Mouse (Mus musculus): ENCODE data around the gene Tspan18. TPM values are rescaled to one million over a fixed set of nuclear protein-coding genes. Genes with fewer than 3 reads are reported as not detected.

The Tspan18 gene
- polyA plus RNA-seq, 1 experiment from 2014 or later = 54.1 TPM

GRCm38 (mm10) chr2:93331121-93331520 lies 3.2 kb downstream of the Tspan18 start:
- no peaks in the 10 kb centered on the region for H3K36me3 ChIP-seq (ENCODE audit: control insufficient read depth, insufficient read depth, low read length)
- H3K9me3 ChIP-seq (ENCODE audit: control insufficient read depth, low read length) = no peaks in the 10 kb centered on the region
- 87% methylated on average over 6 of the region's 6 CpGs for WGBS
- peaks cover 5% of the 10 kb centered on the region for H3K4me1 ChIP-seq (replicated peaks; ENCODE audit: control insufficient read depth, insufficient read depth, low read length)
- H3K4me3 ChIP-seq (ENCODE audit: low read depth, low read length) = no peak overlapping the region
- H3K4me2 ChIP-seq (ENCODE audit: low read depth, low read length, severe bottlenecking) = no peak overlapping the region
- ATAC-seq (replicated peaks; ENCODE audit: low FRiP score) (no peak), DNase-seq (ENCODE audit: low spot score) (no peak)
- H3K9ac ChIP-seq (ENCODE audit: low read length) = no peak overlapping the region
- H3K27ac ChIP-seq (ENCODE audit: low read depth, low read length) = no peak overlapping the region
- H3K27me3 ChIP-seq (ENCODE audit: control insufficient read depth, insufficient read depth, low read length) = no peaks in the 10 kb centered on the region

- H3K4me1 ChIP-seq (replicated peaks; ENCODE audit: control insufficient read depth, insufficient read depth, low read length) = peaks cover 4% of the 10 kb centered on the region; the same call in 1 of the 2 replicates
- H3K36me3 ChIP-seq (ENCODE audit: control insufficient read depth, insufficient read depth, low read length) = no peaks in the 10 kb centered on the region
Observed at GRCm38 (mm10) chr2:93329120-93329519, 5.2 kb downstream of the Tspan18 start.

GRCm38 (mm10) chr2:93327915-93328555 lies 6.3 kb downstream of the Tspan18 start:
- Histone ChIP-seq H3K4me1 (replicated peaks; ENCODE audit: control insufficient read depth, insufficient read depth, low read length) (peaks cover 4% of the 10 kb centered on the region; the same call in 1 of the 2 replicates), H3K27ac (ENCODE audit: low read depth, low read length) (no peak overlapping the region), H3K9me3 (ENCODE audit: control insufficient read depth, low read length) (no peaks in the 10 kb centered on the region), H3K36me3 (ENCODE audit: control insufficient read depth, insufficient read depth, low read length) (no peaks in the 10 kb centered on the region; the same call in 1 of the 2 replicates), H3K4me3 (ENCODE audit: low read depth, low read length) (no peak overlapping the region), H3K27me3 (ENCODE audit: control insufficient read depth, insufficient read depth, low read length) (no peaks in the 10 kb centered on the region), H3K4me2 (ENCODE audit: low read depth, low read length, severe bottlenecking) (no peak overlapping the region), H3K9ac (ENCODE audit: low read length) (no peak overlapping the region)
- 85% methylated on average over 7 of the region's 7 CpGs for WGBS
- DNase-seq (ENCODE audit: low spot score) (no peak), ATAC-seq (replicated peaks; ENCODE audit: low FRiP score) (no peak)

More at GRCm38 (mm10) chr2:93329120-93329519, 5.2 kb downstream of the Tspan18 start:
- WGBS = 94% methylated on average over 4 of the region's 4 CpGs
- Histone ChIP-seq H3K4me2 (ENCODE audit: low read depth, low read length, severe bottlenecking) (no peak overlapping the region), H3K9me3 (ENCODE audit: control insufficient read depth, low read length) (no peaks in the 10 kb centered on the region), H3K27ac (ENCODE audit: low read depth, low read length) (no peak overlapping the region), H3K4me3 (ENCODE audit: low read depth, low read length) (no peak overlapping the region), H3K9ac (ENCODE audit: low read length) (no peak overlapping the region), H3K27me3 (ENCODE audit: control insufficient read depth, insufficient read depth, low read length) (no peaks in the 10 kb centered on the region)
- ATAC-seq (replicated peaks; ENCODE audit: low FRiP score) (no peak), DNase-seq (ENCODE audit: low spot score) (no peak)

GRCm38 (mm10) chr2:93324681-93325080 lies 9.6 kb downstream of the Tspan18 start:
- H3K27ac ChIP-seq (ENCODE audit: low read depth, low read length) = no peak overlapping the region
- H3K27me3 ChIP-seq (ENCODE audit: control insufficient read depth, insufficient read depth, low read length) = no peaks in the 10 kb centered on the region
- no peak for ATAC-seq (replicated peaks; ENCODE audit: low FRiP score)
- H3K4me3 ChIP-seq (ENCODE audit: low read depth, low read length) = no peak overlapping the region
- no peaks in the 10 kb centered on the region for H3K9me3 ChIP-seq (ENCODE audit: control insufficient read depth, low read length)
- no peak for DNase-seq (ENCODE audit: low spot score)
- 56% methylated on average over 7 of the region's 7 CpGs for WGBS
- no peaks in the 10 kb centered on the region; the same call in 1 of the 2 replicates for H3K36me3 ChIP-seq (ENCODE audit: control insufficient read depth, insufficient read depth, low read length)
- no peak overlapping the region for H3K9ac ChIP-seq (ENCODE audit: low read length)
- no peak overlapping the region for H3K4me2 ChIP-seq (ENCODE audit: low read depth, low read length, severe bottlenecking)
- H3K4me1 ChIP-seq (replicated peaks; ENCODE audit: control insufficient read depth, insufficient read depth, low read length) = peaks cover 6% of the 10 kb centered on the region; the same call in 1 of the 2 replicates

DNA sequence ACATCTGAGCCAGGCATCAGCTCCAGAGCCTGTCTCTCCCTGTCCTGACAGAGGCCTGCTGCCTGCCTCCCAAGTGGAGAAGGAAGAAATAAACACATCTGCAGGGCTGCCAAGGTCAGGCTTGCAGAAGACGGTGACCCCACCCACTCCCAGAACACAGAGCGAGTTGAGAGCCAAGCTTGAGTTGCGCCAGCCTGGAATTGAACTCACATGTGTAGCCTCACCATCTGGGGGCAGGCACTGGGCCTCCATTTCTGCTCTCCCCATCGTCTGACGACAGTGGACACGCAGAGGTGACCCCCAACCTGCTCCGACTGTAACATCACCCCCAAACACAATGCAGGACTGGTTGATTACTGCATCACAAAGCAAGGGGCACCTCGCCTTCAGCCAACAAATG lies 12.4 kb downstream of the Tspan18 start:
- Histone ChIP-seq H3K4me1 (replicated peaks; ENCODE audit: control insufficient read depth, insufficient read depth, low read length) (peaks cover 6% of the 10 kb centered on the region; the same call in 1 of the 2 replicates), H3K4me2 (ENCODE audit: low read depth, low read length, severe bottlenecking) (no peak overlapping the region), H3K9me3 (ENCODE audit: control insufficient read depth, low read length) (no peaks in the 10 kb centered on the region), H3K27me3 (ENCODE audit: control insufficient read depth, insufficient read depth, low read length) (no peaks in the 10 kb centered on the region), H3K36me3 (ENCODE audit: control insufficient read depth, insufficient read depth, low read length) (no peaks in the 10 kb centered on the region; the same call in 1 of the 2 replicates), H3K9ac (ENCODE audit: low read length) (no peak overlapping the region), H3K4me3 (ENCODE audit: low read depth, low read length) (no peak overlapping the region), H3K27ac (ENCODE audit: low read depth, low read length) (no peak overlapping the region)
- no peak for ATAC-seq (replicated peaks; ENCODE audit: low FRiP score)
- DNase-seq (ENCODE audit: low spot score) = no peak
- WGBS = 83% methylated on average over 8 of the region's 8 CpGs

DNA sequence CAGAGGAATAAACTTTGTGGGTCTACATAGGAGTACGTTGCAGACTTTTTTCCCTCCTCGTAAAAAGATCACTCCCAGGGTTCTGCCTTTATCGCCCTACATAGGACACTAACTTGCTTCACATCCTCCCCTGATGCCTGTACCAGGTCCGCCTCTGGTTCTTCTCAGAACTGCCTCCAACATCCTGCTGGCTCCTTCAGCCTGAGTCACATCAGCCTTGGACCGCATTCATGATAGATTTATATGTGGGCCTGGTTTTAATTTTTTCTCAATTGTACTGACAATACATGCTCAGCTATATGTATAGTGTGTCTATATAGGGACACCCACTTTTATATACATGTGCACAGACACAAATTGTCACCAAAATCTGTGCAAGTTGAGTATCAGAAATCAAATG lies 14.0 kb downstream of the Tspan18 start:
- Histone ChIP-seq H3K4me1 (replicated peaks; ENCODE audit: control insufficient read depth, insufficient read depth, low read length) (peaks cover 8% of the 10 kb centered on the region; the same call in 1 of the 2 replicates), H3K27me3 (ENCODE audit: control insufficient read depth, insufficient read depth, low read length) (no peaks in the 10 kb centered on the region), H3K9me3 (ENCODE audit: control insufficient read depth, low read length) (no peaks in the 10 kb centered on the region), H3K4me3 (ENCODE audit: low read depth, low read length) (no peak overlapping the region), H3K36me3 (ENCODE audit: control insufficient read depth, insufficient read depth, low read length) (no peaks in the 10 kb centered on the region; the same call in 1 of the 2 replicates), H3K9ac (ENCODE audit: low read length) (no peak overlapping the region), H3K27ac (ENCODE audit: low read depth, low read length) (no peak overlapping the region), H3K4me2 (ENCODE audit: low read depth, low read length, severe bottlenecking) (no peak overlapping the region)
- WGBS = 90% methylated on average over 5 of the region's 5 CpGs
- DNase-seq (ENCODE audit: low spot score) (no peak), ATAC-seq (replicated peaks; ENCODE audit: low FRiP score) (no peak)

DNA sequence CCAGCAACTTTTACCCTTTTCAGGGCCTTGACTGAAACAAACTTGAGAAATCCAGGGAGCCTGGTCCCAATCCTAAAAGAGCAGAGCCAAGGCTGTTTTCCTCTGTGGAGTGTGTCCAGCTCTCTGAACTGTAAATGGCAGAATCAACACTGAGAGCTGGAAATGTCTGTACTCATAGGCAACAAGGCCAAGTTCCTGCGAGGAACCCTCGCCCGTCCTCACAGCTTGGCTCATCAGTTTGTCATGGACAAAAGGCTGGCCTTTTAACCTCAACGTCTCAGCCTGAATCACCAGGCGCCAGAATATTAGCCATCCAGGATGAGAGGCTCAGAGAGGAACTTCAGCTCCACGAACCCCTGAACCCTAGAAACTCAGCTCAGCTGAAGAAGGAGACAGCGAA lies 14.7 kb downstream of the Tspan18 start:
- ATAC-seq (replicated peaks; ENCODE audit: low FRiP score) = no peak
- no peak overlapping the region for H3K9ac ChIP-seq (ENCODE audit: low read length)
- H3K4me1 ChIP-seq (replicated peaks; ENCODE audit: control insufficient read depth, insufficient read depth, low read length) = peaks cover 7% of the 10 kb centered on the region; the same call in 1 of the 2 replicates
- no peak for DNase-seq (ENCODE audit: low spot score)
- no peaks in the 10 kb centered on the region for H3K9me3 ChIP-seq (ENCODE audit: control insufficient read depth, low read length)
- no peak overlapping the region for H3K27ac ChIP-seq (ENCODE audit: low read depth, low read length)
- H3K4me2 ChIP-seq (ENCODE audit: low read depth, low read length, severe bottlenecking) = no peak overlapping the region
- H3K27me3 ChIP-seq (ENCODE audit: control insufficient read depth, insufficient read depth, low read length) = no peaks in the 10 kb centered on the region
- WGBS = 59% methylated on average over 7 of the region's 7 CpGs
- no peak overlapping the region for H3K4me3 ChIP-seq (ENCODE audit: low read depth, low read length)
- no peaks in the 10 kb centered on the region; the same call in 1 of the 2 replicates for H3K36me3 ChIP-seq (ENCODE audit: control insufficient read depth, insufficient read depth, low read length)

GRCm38 (mm10) chr2:93318781-93319349 lies 15.4 kb downstream of the Tspan18 start:
- ATAC-seq (replicated peaks; ENCODE audit: low FRiP score) = no peak
- Histone ChIP-seq H3K27me3 (ENCODE audit: control insufficient read depth, insufficient read depth, low read length) (no peaks in the 10 kb centered on the region), H3K27ac (ENCODE audit: low read depth, low read length) (no peak overlapping the region), H3K4me3 (ENCODE audit: low read depth, low read length) (no peak overlapping the region), H3K9me3 (ENCODE audit: control insufficient read depth, low read length) (no peaks in the 10 kb centered on the region), H3K36me3 (ENCODE audit: control insufficient read depth, insufficient read depth, low read length) (no peaks in the 10 kb centered on the region; the same call in 1 of the 2 replicates), H3K4me2 (ENCODE audit: low read depth, low read length, severe bottlenecking) (no peak overlapping the region), H3K4me1 (replicated peaks; ENCODE audit: control insufficient read depth, insufficient read depth, low read length) (peaks cover 6% of the 10 kb centered on the region), H3K9ac (ENCODE audit: low read length) (no peak overlapping the region)
- 94% methylated on average over 21 of the region's 21 CpGs for WGBS
- no peak for DNase-seq (ENCODE audit: low spot score)

Data from forebrain, embryonic 11.5 days (tissue).